22 mouse cellular contexts compared by ENCODE assay signal in genomic region chr5:140123194-140123593, GRCm38 (mm10).
DNase-seq lines count a peak whose midpoint lies in the region; ATAC-seq and TF ChIP-seq lines count a peak whose summit lies in the region.
"Had no signal": no experiment of that assay in that cellular context is flagged by ENCODE, and none has a peak within 500 bp of the region (broad histone marks: within the 10 kb centered on the region; RNA-seq: fewer than 3 reads in every experiment).

No protein-coding gene starts in this region.

- H3K4me2 ChIP-seq in embryonic facial prominence, embryonic 12.5 days (replicated peaks) = no peak overlapping the region
- H3K4me2 ChIP-seq in lung, postnatal 0 days (replicated peaks; ENCODE audit: low read depth, low read length) = no peak overlapping the region
- H3K4me2 ChIP-seq in hindbrain, embryonic 12.5 days (replicated peaks) = no peak overlapping the region
- H3K4me2 ChIP-seq: heart, embryonic 15.5 days; midbrain, embryonic 15.5 days had no signal

- no peak for ATAC-seq in embryonic facial prominence, embryonic 12.5 days (ENCODE audit: insufficient number of reproducible peaks, insufficient read depth, low FRiP score, low TSS enrichment)
- peak; percentile 9; the same call in 1 of the 2 replicates for ATAC-seq in lung, postnatal 0 days
- no peak for ATAC-seq in hindbrain, embryonic 12.5 days (ENCODE audit: low FRiP score)
- ATAC-seq: midbrain, embryonic 15.5 days had no signal

- no peak overlapping the region for H3K4me3 ChIP-seq in embryonic facial prominence, embryonic 12.5 days
- H3K4me3 ChIP-seq in embryonic facial prominence, embryonic 10.5 days = no peak overlapping the region
- H3K4me3 ChIP-seq in lung, postnatal 0 days (ENCODE audit: low read depth, low read length) = no peak overlapping the region
- H3K4me3 ChIP-seq in hindbrain, embryonic 12.5 days = no peak overlapping the region
- H3K4me3 ChIP-seq: forebrain, embryonic 10.5 days; gastrocnemius, adult 2 months; heart, embryonic 15.5 days; hindbrain, embryonic 10.5 days; left cerebral cortex, adult 2 months; midbrain, embryonic 15.5 days had no signal

- TF ChIP-seq EP300 in lung, postnatal 0 days (IDR thresholded peaks at IDR 0.05) = no peak

- H3K9me3 ChIP-seq in embryonic facial prominence, embryonic 12.5 days = no peaks in the 10 kb centered on the region
- no peaks in the 10 kb centered on the region for H3K9me3 ChIP-seq in embryonic facial prominence, embryonic 10.5 days
- H3K9me3 ChIP-seq in lung, postnatal 0 days (ENCODE audit: low read length) = no peaks in the 10 kb centered on the region
- H3K9me3 ChIP-seq in hindbrain, embryonic 12.5 days (replicated peaks) = no peaks in the 10 kb centered on the region
- H3K9me3 ChIP-seq: forebrain, embryonic 10.5 days; heart, embryonic 15.5 days; hindbrain, embryonic 10.5 days; midbrain, embryonic 15.5 days had no signal

- no peak for TF ChIP-seq CTCF in lung, postnatal 0 days (IDR thresholded peaks at IDR 0.05)

- DNase-seq in embryonic facial prominence, embryonic 10.5 days (ENCODE audit: low spot score) = no peak
- no peak for DNase-seq in lung, postnatal 0 days (ENCODE audit: low spot score)
- DNase-seq in lung, postnatal 36 days = no peak
- DNase-seq in ZHBTc4 (ENCODE audit: low read depth, low spot score) = peak; percentile 68
- DNase-seq in thymus, postnatal 14 days = no peak
- DNase-seq in heart, postnatal 4 days = no peak
- DNase-seq: adrenal gland, adult 8-10 months; cerebellum, postnatal 25 days; gastrocnemius, adult 2 months; heart, adult 11 months; kidney, postnatal 10 days; right cerebral cortex, adult 18-20 months; spleen, adult 18-20 months; thymus, postnatal 25 days had no signal

- WGBS in embryonic facial prominence, embryonic 12.5 days = 47% methylated on average over 5 of the region's 5 CpGs
- 32% methylated on average over 5 of the region's 5 CpGs for WGBS in embryonic facial prominence, embryonic 10.5 days
- WGBS in lung, postnatal 0 days = 40% methylated on average over 5 of the region's 5 CpGs
- 40% methylated on average over 5 of the region's 5 CpGs for WGBS in hindbrain, embryonic 12.5 days

- no peak overlapping the region for H3K9ac ChIP-seq in embryonic facial prominence, embryonic 12.5 days
- H3K9ac ChIP-seq in lung, postnatal 0 days (replicated peaks; ENCODE audit: low read depth) = no peak overlapping the region
- no peak overlapping the region for H3K9ac ChIP-seq in hindbrain, embryonic 12.5 days
- H3K9ac ChIP-seq: heart, embryonic 15.5 days; liver, embryonic 14.5 days; midbrain, embryonic 15.5 days had no signal

- peaks cover 18% of the 10 kb centered on the region; the same call in 1 of the 2 replicates for H3K4me1 ChIP-seq in embryonic facial prominence, embryonic 12.5 days
- H3K4me1 ChIP-seq in embryonic facial prominence, embryonic 10.5 days = peaks cover 24% of the 10 kb centered on the region
- 0 out of 2 replicates have a peak, but pooled peaks cover 3% of the 10 kb centered on the region for H3K4me1 ChIP-seq in lung, postnatal 0 days (ENCODE audit: insufficient read depth, low read depth, low read length)
- H3K4me1 ChIP-seq in hindbrain, embryonic 12.5 days = peaks cover 16% of the 10 kb centered on the region

- no peaks in the 10 kb centered on the region for H3K36me3 ChIP-seq in embryonic facial prominence, embryonic 12.5 days
- H3K36me3 ChIP-seq in embryonic facial prominence, embryonic 10.5 days (replicated peaks) = peaks cover 15% of the 10 kb centered on the region; the same call in 1 of the 2 replicates
- H3K36me3 ChIP-seq in lung, postnatal 0 days (ENCODE audit: insufficient read depth, low read length) = no peaks in the 10 kb centered on the region
- no peaks in the 10 kb centered on the region for H3K36me3 ChIP-seq in hindbrain, embryonic 12.5 days
- H3K36me3 ChIP-seq: heart, embryonic 15.5 days; hindbrain, embryonic 10.5 days; midbrain, embryonic 15.5 days had no signal

- H3K27me3 ChIP-seq in embryonic facial prominence, embryonic 12.5 days = no peaks in the 10 kb centered on the region
- no peaks in the 10 kb centered on the region for H3K27me3 ChIP-seq in embryonic facial prominence, embryonic 10.5 days (replicated peaks; ENCODE audit: low read depth, poor library complexity, severe bottlenecking)
- H3K27me3 ChIP-seq in lung, postnatal 0 days (replicated peaks; ENCODE audit: insufficient read depth, low read length) = no peaks in the 10 kb centered on the region
- H3K27me3 ChIP-seq in hindbrain, embryonic 12.5 days = no peaks in the 10 kb centered on the region
- H3K27me3 ChIP-seq: heart, embryonic 15.5 days; midbrain, embryonic 15.5 days had no signal

- H3K27ac ChIP-seq in embryonic facial prominence, embryonic 12.5 days = 0 out of 2 replicates have a peak overlapping the region, but pooled peaks have one; percentile 41
- H3K27ac ChIP-seq in embryonic facial prominence, embryonic 10.5 days (replicated peaks) = no peak overlapping the region; the same call in 1 of the 2 replicates
- H3K27ac ChIP-seq in lung, postnatal 0 days (ENCODE audit: low read length) = no peak overlapping the region
- H3K27ac ChIP-seq in hindbrain, embryonic 12.5 days = no peak overlapping the region
- H3K27ac ChIP-seq: forebrain, embryonic 10.5 days; gastrocnemius, adult 2 months; heart, embryonic 15.5 days; hindbrain, embryonic 10.5 days; left cerebral cortex, adult 2 months; liver, embryonic 14.5 days had no signal
